Comparison of ENCODE assay signal across 12 mouse cellular contexts in genomic region chr3:115933293-115934186, GRCm38 (mm10). TPM values are rescaled to one million over a fixed set of nuclear protein-coding genes. Genes with fewer than 3 reads are reported as not detected.
A peak's percentile ranks its signal among the peaks of the same experiment; 100 is the strongest.
DNase-seq lines count a peak whose midpoint lies in the region; ATAC-seq and TF ChIP-seq lines count a peak whose summit lies in the region.
"Had no signal": no experiment of that assay in that cellular context is flagged by ENCODE, and none has a peak within 500 bp of the region (broad histone marks: within the 10 kb centered on the region; RNA-seq: fewer than 3 reads in every experiment).

No protein-coding gene starts in this region.

- TF ChIP-seq POLR2A in thymus, adult 2 months (IDR thresholded peaks at IDR 0.05; ENCODE audit: control insufficient read depth, extremely low read depth, insufficient read depth, low read length, poor library complexity), result no peak

- H3K27ac ChIP-seq in heart, embryonic 10.5 days, result no peak overlapping the region
- H3K27ac ChIP-seq in thymus, adult 2 months (ENCODE audit: control insufficient read depth, insufficient read depth, low read length), result peak overlapping the region; percentile 77

- intact Hi-C loops in left cerebral cortex, postnatal 14 days (cut with DNase I), result no loop called here

- H3K36me3 ChIP-seq in heart, embryonic 10.5 days, result peaks cover 10% of the 10 kb centered on the region
- no peaks in the 10 kb centered on the region for H3K36me3 ChIP-seq in thymus, adult 2 months (ENCODE audit: control insufficient read depth, insufficient read depth, low read length)

- TF ChIP-seq CTCF in thymus, adult 2 months (IDR thresholded peaks at IDR 0.05; ENCODE audit: borderline replicate concordance, control insufficient read depth, extremely low read depth, insufficient read depth, low read length, poor library complexity), result no peak

- H3K4me3 ChIP-seq in heart, embryonic 10.5 days, result no peak overlapping the region
- no peak overlapping the region for H3K4me3 ChIP-seq in thymus, adult 2 months (ENCODE audit: control insufficient read depth, insufficient read depth, low read length)

- no peaks in the 10 kb centered on the region for H3K4me1 ChIP-seq in heart, embryonic 10.5 days
- H3K4me1 ChIP-seq in thymus, adult 2 months (replicated peaks; ENCODE audit: control insufficient read depth, insufficient read depth, low read length), result peaks cover 4% of the 10 kb centered on the region

- ATAC-seq in activated CD4-positive, CD25-positive, alpha-beta regulatory T cell, adult 4 months, result peak; percentile 90
- ATAC-seq: Patski had no signal

- no peaks in the 10 kb centered on the region for H3K9me3 ChIP-seq in heart, embryonic 10.5 days

- H3K27me3 ChIP-seq in heart, embryonic 10.5 days (ENCODE audit: insufficient read depth, poor library complexity, severe bottlenecking), result no peaks in the 10 kb centered on the region
- no peaks in the 10 kb centered on the region for H3K27me3 ChIP-seq in thymus, adult 2 months (ENCODE audit: control insufficient read depth, insufficient read depth, low read length)
- H3K27me3 ChIP-seq: Patski had no signal

- peak; percentile 2 for DNase-seq in heart, postnatal 4 days
- DNase-seq in heart, embryonic 10.5 days (ENCODE audit: low spot score), result no peak
- peak; percentile 52 to 57 for DNase-seq in left cerebral cortex, postnatal 14 days (ENCODE audit: low spot score in 2 of 2)
- peak; percentile 27 for DNase-seq in thymus, adult 2 months
- DNase-seq in adrenal gland, adult (ENCODE audit: inconsistent age in 2 of 2, low spot score in 1 of 2), result no peak
- no peak for DNase-seq in kidney, adult 8-10 months
- DNase-seq in cerebellum, postnatal 4 days (ENCODE audit: low spot score in 2 of 2), result no peak
- DNase-seq: cerebellum, postnatal 36 days; kidney, adult 18-20 months; lung, adult 2 months had no signal

- 89% methylated on average over 18 of the region's 18 CpGs for WGBS in heart, embryonic 10.5 days
- WGBS in thymus, adult 2 months, result 91% methylated on average over 18 of the region's 18 CpGs

RNA-seq across cellular contexts. Expression of gene Dph5, which starts 45.9 kb away (rescaled TPM):
- total RNA-seq in heart, postnatal 4 days (2021), result 10 to 100 TPM in 1 of 2 experiments, 1 to 10 TPM in 1; 8.7 to 11.4 TPM
- polyA plus RNA-seq in heart, embryonic 10.5 days (2016; fragmentation: Nextera tagmentation; extraction: Ambion mirVana), result 25.8 and 30.9 TPM in 2 replicates
- polyA plus RNA-seq in activated CD4-positive, CD25-positive, alpha-beta regulatory T cell, adult 4 months (2017; shearing (Covaris generic)), result 10 to 100 TPM; 59.9 to 65.4 TPM
- total RNA-seq in left cerebral cortex, postnatal 14 days (2021), result 10 to 100 TPM; 11.7 to 12.5 TPM
- 8.5 and 9.4 TPM in 2 replicates for polyA plus RNA-seq in thymus, adult 2 months (2012; rRNA removed)

Comparison
In these comparisons a context has a peak if more than half of its experiments do, and no peak if none do; other contexts are left out.
1. DNase-seq: peak in heart, postnatal 4 days (single experiment), left cerebral cortex, postnatal 14 days (2 of 2) and thymus, adult 2 months (single experiment); none in heart, embryonic 10.5 days (single experiment), adrenal gland, adult (0 of 2), kidney, adult 8-10 months (0 of 2) and cerebellum, postnatal 4 days (0 of 2).